Mouse (Mus musculus): ENCODE measurements around the gene Rpl27a. TPM values are rescaled to one million over a fixed set of nuclear protein-coding genes. Genes with fewer than 3 reads are reported as not detected.

Gene Rpl27a
- polyA plus RNA-seq, 1 experiment: 1,692 TPM

- H3ac ChIP-seq (ENCODE audit: control insufficient read depth, insufficient read length, low read depth): no peak overlapping the region
- no peak overlapping the region for H3K4me3 ChIP-seq (ENCODE audit: insufficient read depth, poor library complexity, severe bottlenecking)
- TF ChIP-seq MYOG (IDR thresholded peaks at IDR 0.05; ENCODE audit: control insufficient read depth, extremely low read depth, insufficient read length): no peak
- TF ChIP-seq USF1 (IDR thresholded peaks at IDR 0.05; ENCODE audit: low read depth): no peak
- no peak for TF ChIP-seq MYOD1 (IDR thresholded peaks at IDR 0.05; ENCODE audit: control insufficient read depth, insufficient read length, low read depth)
- no peak for TF ChIP-seq CEBPB (IDR thresholded peaks at IDR 0.05; ENCODE audit: low read depth)
- no peak for TF ChIP-seq FOSL1 (IDR thresholded peaks at IDR 0.05; ENCODE audit: insufficient read depth, low read length, poor library complexity, severe bottlenecking)
- no peak for TF ChIP-seq MAX (IDR thresholded peaks at IDR 0.05)
- TF ChIP-seq CTCF (IDR thresholded peaks at IDR 0.05; ENCODE audit: control insufficient read depth, insufficient read depth, insufficient read length): no peak
- H3K27me3 ChIP-seq (ENCODE audit: control insufficient read depth, insufficient read depth, insufficient read length): no peaks in the 10 kb centered on the region
- peaks cover 3% of the 10 kb centered on the region for H3K79me3 ChIP-seq (ENCODE audit: low read depth)
- H3K36me3 ChIP-seq (ENCODE audit: control insufficient read depth, insufficient read depth): peaks cover 7% of the 10 kb centered on the region
- H3K79me2 ChIP-seq (ENCODE audit: control insufficient read depth, insufficient read depth): peaks cover 19% of the 10 kb centered on the region
Measured at GRCm38 (mm10) chr7:109566327-109566726, 47.4 kb downstream of the Rpl27a start.

GRCm38 (mm10) chr7:109566841-109567768, 48.2 kb downstream of the Rpl27a start:
- no peak for TF ChIP-seq CTCF (IDR thresholded peaks at IDR 0.05; ENCODE audit: control insufficient read depth, insufficient read depth, insufficient read length)
- no peak for TF ChIP-seq CEBPB (IDR thresholded peaks at IDR 0.05; ENCODE audit: low read depth)
- TF ChIP-seq USF1 (IDR thresholded peaks at IDR 0.05; ENCODE audit: low read depth): no peak
- no peak for TF ChIP-seq MAX (IDR thresholded peaks at IDR 0.05)
- no peak for TF ChIP-seq MYOG (IDR thresholded peaks at IDR 0.05; ENCODE audit: control insufficient read depth, extremely low read depth, insufficient read length)
- no peak for TF ChIP-seq FOSL1 (IDR thresholded peaks at IDR 0.05; ENCODE audit: insufficient read depth, low read length, poor library complexity, severe bottlenecking)
- no peak for TF ChIP-seq MYOD1 (IDR thresholded peaks at IDR 0.05; ENCODE audit: control insufficient read depth, insufficient read length, low read depth)
- Histone ChIP-seq H3K4me3 (ENCODE audit: insufficient read depth, poor library complexity, severe bottlenecking) (no peak overlapping the region), H3ac (ENCODE audit: control insufficient read depth, insufficient read length, low read depth) (no peak overlapping the region), H3K27me3 (ENCODE audit: control insufficient read depth, insufficient read depth, insufficient read length) (no peaks in the 10 kb centered on the region), H3K79me3 (ENCODE audit: low read depth) (peaks cover 3% of the 10 kb centered on the region), H3K36me3 (ENCODE audit: control insufficient read depth, insufficient read depth) (peaks cover 7% of the 10 kb centered on the region), H3K79me2 (ENCODE audit: control insufficient read depth, insufficient read depth) (peaks cover 18% of the 10 kb centered on the region)

DNA sequence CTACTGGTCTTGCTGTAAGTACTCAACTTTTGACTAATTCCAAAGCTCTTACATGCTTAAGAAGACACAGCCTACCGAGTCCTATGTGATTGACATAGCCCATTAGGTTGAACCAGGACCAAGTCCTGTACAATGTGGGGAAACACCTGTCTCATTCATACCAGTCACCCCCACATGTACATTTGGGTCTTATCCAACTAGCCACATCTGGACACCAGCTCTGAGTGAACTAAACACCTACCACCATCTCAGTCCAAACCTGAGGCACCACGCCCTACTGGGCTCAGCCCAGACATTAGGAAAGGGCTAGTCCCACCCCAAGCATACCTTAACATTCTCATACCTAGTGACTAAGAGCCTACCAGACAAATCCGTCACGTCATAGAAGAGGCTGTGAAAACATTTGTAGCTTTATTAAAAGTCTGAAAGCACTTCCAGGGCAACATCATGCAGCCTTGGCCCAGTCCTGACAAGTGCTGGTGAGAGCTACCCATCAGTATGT, 49.5 kb downstream of the Rpl27a start:
- Histone ChIP-seq H3K4me3 (ENCODE audit: insufficient read depth, poor library complexity, severe bottlenecking) (no peak overlapping the region), H3ac (ENCODE audit: control insufficient read depth, insufficient read length, low read depth) (no peak overlapping the region), H3K27me3 (ENCODE audit: control insufficient read depth, insufficient read depth, insufficient read length) (no peaks in the 10 kb centered on the region), H3K36me3 (ENCODE audit: control insufficient read depth, insufficient read depth) (peaks cover 7% of the 10 kb centered on the region), H3K79me3 (ENCODE audit: low read depth) (peaks cover 3% of the 10 kb centered on the region), H3K79me2 (ENCODE audit: control insufficient read depth, insufficient read depth) (peaks cover 10% of the 10 kb centered on the region)
- TF ChIP-seq CTCF (IDR thresholded peaks at IDR 0.05; ENCODE audit: control insufficient read depth, insufficient read depth, insufficient read length): no peak
- no peak for TF ChIP-seq MYOD1 (IDR thresholded peaks at IDR 0.05; ENCODE audit: control insufficient read depth, insufficient read length, low read depth)
- no peak for TF ChIP-seq FOSL1 (IDR thresholded peaks at IDR 0.05; ENCODE audit: insufficient read depth, low read length, poor library complexity, severe bottlenecking)
- TF ChIP-seq USF1 (IDR thresholded peaks at IDR 0.05; ENCODE audit: low read depth): no peak

Small RNA genes lying within 50 kb of the gene (microRNA-seq; reads per million reads assigned to microRNA genes)
- gene Gm47284 (ENCODE audit: borderline microRNAs expressed): not detected

Other genes with a start within 250 kb of the Rpl27a start
- 0.02 TPM for gene Stk33, start 80.1 kb upstream of the Rpl27a start, polyA plus RNA-seq (2012; fragmentation: generic; extraction: Trizol)
- gene Trim66, start 11.0 kb upstream of the Rpl27a start, polyA plus RNA-seq (2012; fragmentation: generic; extraction: Trizol): 0.57 TPM
- gene St5, start 184.5 kb downstream of the Rpl27a start, polyA plus RNA-seq (2012; fragmentation: generic; extraction: Trizol): 28.6 TPM
- gene Akip1, start 184.5 kb downstream of the Rpl27a start, polyA plus RNA-seq (2012; fragmentation: generic; extraction: Trizol): 7.0 TPM
- 0.35 TPM for gene BC051019, start 204.7 kb downstream of the Rpl27a start, polyA plus RNA-seq (2012; fragmentation: generic; extraction: Trizol)
- gene Ascl3, start 212.6 kb downstream of the Rpl27a start, polyA plus RNA-seq (2012; fragmentation: generic; extraction: Trizol): 0.11 TPM
- 39.0 TPM for gene Tmem9b, start 233.7 kb downstream of the Rpl27a start, polyA plus RNA-seq (2012; fragmentation: generic; extraction: Trizol)